Mouse (Mus musculus) spleen, adult 18-20 months (tissue): ENCODE measurements at regions not wholly inside any gene's neighbourhood (a gene's known extent, or its start where the extent isn't known, plus 50 kb on each side); places are given as distances from the start of the nearest gene placed in this dataset.

Source experiments
- DNase-seq, 2 experiments: peaks; one replicate each; pipeline ENCODE4 v3.0.0; 2022; ENCODE audit warnings: mixed read lengths in 2 of 2

DNA sequence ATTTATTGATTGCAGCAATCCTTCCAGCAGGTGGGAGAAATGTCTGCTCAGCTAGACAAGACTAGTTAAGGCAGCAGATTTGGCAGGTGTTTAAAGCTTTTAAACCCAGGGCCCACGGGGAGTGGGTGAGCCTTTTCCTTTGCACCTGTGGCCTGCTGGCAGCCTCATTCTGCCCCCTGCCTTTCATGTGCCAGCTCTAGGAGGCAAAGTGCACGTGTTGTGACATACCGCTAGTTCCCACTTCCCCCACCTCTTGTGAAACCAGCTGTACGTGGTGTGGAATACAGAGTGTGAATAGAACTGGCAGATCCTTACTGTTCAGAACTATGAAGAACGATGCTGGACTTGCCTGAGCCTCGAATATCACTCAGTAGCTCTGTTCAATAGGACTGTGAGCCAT, 292.6 kb upstream of the Mmadhc start:
- DNase-seq: no peak

DNA sequence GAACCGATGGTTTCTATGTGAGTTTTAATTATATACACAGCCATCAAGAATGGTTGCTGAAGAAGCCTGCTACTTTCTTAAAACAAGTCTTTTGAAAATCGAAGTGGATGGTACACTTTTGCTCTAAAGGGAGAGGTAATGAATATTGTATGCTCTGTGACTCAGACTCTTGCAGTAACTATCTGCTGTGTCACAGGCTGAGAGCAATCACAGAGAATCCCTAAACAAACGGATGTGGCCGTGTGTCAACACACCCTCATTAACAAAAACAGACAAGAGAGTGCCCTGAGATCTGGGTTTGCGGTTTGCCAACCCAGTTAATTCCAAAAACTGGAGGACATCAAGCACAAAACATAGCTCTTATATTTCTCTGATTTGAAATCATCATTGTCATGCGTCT, 292.1 kb upstream of the Mmadhc start:
- no peak for DNase-seq

DNA sequence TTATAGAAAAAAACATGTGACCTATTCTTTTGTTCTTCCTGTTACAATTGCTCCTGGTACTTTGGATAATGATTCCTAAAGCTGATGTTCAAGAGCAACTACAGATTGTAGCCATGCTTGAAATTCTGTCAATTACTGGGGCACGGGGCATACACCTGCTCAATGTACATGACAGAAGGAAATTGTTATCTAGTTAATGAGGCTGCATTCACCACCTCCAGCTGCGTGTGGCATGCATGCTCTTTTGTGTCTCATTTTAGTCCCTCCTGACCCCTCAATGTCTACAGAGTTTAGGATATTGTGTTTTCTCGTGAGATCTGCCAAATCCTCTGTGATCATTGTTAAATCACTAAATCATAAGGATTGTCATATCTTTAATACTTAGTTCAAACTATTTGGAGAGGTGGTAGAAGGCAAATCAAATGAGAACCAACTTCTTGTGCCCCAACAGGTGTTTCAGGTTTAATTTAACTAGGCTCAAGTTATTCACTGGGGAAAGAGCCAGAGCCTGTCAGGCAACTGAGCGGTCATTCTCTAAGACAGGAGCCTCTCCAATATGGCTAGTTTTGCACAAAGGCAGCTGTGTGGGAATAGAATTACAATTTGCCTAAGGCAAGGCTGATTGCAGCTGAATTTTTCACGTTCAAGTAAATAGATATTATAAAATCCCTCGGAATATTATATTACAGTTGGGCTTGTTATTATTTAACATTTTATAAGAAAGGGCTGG, 289.9 kb upstream of the Mmadhc start:
- no peak for DNase-seq

DNA sequence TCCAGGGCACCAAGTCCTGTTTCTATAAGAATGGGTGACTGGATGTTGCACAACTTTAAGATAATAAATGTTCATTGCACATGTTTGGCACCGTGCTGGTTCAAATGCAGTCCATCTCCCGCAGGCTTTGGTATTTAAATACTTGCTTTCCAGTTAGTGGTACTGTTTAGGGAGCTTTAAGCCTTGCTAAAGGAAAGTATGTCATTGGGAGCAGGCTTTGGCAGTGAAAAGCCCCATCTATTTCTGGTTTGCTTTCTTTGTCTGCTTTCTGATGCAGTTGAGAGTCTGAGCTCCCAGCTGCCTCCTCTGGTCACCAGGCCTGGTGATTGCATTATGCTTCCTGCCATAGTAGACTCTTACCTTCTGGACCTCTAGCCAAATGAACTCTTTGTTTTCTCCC, 283.0 kb upstream of the Mmadhc start:
- DNase-seq: no peak

DNA sequence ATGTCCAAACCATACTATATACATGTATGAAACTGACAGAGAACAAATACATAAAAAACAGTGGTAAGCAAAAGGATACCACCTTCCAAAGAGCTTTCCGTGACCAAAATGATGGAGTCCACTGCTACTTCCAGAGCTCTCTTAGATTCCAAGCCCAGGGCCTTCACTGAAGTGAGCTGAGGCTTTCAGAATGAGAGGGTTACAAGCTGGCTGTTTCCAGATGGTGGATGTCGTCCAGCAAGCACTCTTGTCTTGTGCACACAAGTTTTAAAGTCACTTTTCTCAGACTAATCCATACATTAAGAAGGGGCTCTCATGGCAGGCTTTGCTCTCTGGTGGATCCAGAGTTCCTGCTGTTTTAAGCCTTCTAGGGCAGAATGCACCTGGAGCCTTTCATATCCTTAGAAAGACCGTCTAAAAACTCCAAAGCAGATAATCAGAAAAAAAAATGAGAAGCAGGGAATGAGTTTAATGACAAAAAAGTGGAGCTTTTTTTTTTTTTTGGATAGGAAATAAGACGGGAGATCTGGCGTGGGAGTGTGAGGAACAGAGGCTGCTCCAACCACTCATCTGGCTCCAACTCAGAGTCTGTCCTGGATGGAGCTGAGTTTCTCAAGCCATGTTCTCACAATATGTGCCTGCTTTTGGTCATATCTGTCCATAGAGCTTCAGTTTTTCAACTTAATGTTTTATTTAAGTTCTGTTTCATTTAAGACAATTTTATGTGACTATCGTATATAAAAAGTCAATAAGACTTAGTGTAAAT, 281.9 kb upstream of the Mmadhc start:
- DNase-seq: no peak

DNA sequence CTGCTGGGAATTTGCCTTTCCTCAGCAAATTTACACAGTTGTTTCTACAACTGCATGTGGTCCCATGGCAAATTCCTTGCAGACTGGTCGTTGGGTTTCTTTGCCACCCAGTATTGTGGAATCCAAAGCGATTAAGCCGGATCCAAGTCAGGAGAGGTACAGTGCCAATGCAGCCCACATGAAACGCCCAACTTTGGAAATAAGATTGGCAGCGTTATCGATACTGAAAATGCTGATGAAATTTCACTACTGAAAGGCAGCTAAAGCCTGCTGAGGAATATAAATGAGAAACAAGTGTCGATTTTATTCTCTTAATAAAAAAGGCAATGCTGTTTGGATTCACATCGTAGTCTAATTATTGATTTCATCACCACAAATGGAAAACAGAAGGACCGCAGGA, 281.1 kb upstream of the Mmadhc start:
- no peak for DNase-seq

DNA sequence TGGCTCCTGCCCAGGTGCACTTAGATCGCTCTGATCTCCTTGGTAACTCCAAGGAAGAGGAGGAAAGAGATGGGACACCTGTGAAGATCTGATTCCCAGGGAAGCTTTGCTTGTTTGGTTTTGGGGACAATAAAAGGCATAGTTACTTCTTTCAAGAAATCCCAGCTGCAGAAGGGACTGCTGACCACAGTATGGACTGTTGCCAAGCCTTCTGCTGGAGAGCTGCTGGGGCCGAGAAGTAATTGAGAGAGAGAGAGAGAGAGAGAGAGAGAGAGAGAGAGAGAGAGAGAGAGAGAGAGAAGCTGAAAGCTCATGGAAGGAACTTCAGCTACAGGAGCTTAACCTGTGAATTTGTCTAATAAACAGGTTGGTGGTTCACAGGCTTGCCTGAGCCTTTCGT, 276.9 kb upstream of the Mmadhc start:
- DNase-seq: no peak

DNA sequence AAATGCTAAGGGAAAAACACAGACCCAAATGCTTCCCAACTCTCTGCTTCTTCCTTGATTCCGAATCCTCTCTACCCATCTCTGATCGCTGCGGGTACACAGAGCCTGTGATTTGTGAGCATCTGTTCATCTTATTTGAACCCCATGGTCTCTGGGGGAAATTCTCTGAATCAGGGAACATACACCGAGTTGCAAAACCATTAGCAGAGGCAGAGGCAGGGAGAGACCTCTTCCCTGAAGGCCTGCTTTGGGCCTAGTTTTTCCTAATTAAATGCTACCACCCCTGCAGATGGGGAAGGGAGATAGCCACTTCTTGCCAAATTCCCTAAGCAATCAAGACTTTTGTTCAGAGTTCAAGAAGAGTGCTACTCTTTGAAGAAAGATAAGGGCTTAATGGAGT, 274.4 kb upstream of the Mmadhc start:
- no peak for DNase-seq

DNA sequence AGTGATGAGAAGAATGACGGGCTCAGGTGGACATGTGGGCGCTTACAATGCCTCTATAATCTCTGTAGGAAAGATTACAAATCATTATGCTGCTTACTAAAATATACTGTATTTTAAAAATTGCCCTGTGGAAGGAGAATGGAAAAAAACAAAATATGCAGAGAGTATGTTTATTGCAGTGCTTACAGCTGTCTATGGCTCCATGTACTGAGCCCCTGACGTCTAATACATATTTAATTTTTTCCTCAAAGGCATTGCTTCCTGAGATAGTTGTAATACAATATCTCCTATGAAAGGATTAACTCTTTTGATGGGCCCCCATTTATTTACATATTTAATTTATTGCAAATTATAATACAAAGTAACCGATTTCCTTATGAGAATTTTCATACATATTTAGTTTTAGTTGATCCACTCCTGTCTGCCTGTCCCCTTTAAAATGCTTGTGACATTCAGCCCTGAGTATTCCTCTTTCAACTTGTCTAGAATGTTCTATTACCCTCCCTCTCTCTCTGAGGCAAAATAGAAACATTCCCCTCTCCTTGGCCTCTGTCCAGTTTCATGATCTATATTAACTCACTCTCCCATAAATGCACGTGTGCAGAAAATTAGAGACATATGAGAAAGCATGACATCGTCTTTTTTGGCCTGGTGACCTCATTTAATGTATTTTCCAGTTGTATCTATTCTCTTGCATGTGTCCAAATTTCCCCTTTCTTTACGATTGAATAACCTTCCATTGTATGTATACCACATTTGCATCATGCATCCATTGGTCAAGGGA, 273.1 kb upstream of the Mmadhc start:
- no peak for DNase-seq

DNA sequence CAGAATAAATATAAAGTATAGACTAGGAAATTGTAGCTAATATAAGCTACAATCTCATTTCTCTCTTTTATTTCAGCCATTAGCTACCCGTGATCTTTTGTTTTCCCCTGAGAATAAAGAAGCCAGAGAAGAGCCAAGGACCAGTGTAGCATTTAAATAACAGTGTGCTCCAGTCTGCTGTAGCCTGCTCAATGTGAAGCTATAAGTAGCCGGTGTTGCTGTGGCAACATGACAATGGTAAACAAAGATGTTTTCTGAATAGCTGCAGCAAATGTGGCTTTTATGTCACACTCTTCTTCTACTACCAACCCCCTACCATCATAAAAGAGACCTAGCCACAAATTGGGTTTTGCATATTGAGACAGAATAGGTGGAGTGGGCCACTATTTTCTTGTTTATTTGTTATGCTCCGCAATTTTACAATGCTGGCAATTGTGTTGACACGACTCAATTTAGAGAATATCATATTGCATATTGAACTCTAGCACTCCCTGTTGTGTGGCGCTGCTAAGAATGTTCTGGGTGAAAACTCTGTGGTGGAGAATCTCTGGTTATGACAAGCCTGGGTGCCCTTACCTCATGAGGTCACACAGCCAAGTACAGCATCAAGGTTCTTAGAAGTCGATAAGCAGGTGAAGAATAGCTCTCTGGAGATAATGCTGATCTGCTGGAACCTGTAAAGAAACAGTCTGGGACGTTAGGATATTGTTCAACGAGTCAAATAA, 272.3 kb upstream of the Mmadhc start:
- no peak for DNase-seq

DNA sequence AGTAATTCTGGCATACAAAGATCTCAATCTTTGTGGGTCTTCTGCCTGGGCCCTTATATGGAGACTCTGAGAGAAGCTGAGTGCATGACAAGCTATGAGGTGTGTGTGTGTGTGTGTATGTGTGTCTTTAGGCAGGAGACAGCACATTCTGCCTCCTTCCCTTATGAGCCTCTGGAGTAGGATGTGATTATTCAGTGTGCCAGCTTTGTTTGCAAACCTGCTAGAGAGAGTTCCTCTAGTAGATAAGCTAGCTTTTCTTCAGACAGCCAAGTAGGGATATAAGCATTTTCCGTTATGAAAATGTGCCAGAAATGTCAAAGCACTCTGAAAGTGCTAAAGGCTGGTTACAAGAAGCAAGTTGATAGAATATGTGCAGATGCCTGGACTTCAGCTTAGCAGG, 270.9 kb upstream of the Mmadhc start:
- DNase-seq: no peak

DNA sequence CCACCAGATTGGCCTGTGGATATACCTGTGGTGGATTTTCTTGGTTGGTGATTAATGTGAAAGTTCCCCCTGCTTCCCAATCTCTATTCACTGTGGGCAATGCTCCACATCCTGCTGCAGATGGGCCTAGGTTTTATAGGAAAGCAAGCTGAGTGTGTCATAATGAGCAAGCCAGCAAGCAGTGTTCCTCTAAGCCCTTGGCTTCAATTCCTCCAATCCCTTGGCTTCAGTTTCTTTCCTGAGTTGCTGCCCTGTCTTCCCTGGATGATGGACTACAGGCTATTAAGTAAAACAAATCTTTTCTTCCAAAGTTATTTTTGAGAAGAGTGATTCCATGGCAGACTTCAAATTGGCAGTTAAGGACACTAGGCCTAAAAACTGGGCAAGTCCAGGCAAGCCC, 257.4 kb upstream of the Mmadhc start:
- DNase-seq: no peak

DNA sequence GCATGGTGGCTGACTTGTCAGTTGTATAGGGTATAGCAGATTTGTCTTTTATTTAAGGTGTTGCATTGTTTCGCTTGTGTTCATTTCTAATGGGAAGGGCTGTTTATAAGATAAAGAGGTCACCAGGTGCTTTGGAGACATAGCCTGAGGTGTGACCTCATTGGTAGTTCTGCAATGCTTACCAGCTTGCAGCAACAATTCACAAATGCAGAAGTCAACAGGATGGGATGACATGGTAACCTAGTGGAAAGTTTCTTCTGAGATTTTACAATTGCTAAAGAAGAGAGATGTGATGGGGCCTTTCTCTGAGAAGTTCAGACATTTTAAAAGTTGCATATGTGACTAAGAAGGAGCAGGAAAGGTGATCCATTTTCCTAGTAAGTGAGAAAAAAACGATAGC, 255.8 kb upstream of the Mmadhc start:
- no peak for DNase-seq

DNA sequence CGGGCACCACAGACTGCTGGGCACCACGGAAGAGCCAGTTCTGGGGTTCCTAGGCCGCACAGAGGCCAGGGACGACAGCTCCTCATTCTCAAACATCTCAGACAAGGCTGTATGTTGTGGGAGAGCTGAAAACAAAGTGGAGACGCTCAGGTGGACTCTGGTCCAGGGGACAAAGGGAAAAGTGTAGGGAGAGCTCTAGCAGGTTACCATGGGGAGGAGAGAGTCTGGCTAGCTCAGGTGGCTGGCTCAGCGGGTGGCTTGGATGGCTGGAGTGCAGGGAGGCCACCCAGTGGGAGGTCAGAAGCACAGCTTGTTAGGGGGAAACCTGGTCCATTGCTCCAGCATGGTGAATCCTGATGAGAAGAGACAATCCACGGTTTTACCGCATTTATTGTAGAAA, 253.3 kb upstream of the Mmadhc start:
- DNase-seq: no peak

DNA sequence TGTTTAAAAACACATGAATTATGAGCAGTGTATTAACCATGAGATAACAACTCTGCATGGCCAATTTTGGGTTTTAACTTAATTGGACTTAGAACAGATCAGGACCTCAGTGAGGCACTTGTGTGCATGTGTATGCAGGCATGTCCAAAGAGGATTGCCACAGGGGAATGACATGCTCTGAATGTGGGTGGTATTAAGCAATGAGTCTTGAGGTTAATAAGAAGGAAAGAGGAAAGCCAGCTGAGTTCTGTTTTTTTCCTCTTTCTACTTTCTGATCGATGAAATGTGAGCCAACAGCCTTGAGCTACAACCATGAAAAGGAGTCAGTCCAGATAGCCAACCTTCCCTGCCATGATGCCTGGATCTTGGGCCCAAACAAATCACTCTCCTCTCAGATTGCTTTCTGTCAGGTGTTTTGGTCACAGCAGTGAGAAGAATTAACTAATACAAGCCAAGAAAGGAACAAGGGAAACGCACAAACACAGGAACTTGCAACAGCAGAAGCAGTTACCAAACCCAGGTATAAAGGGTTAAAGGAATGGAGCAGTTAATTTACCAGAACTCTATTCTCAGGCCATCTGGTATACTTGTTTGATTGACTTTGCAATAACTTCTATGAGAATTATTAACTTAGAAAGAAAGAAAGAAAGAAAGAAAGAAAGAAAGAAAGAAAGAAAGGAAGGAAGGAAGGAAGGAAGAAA, 243.3 kb upstream of the Mmadhc start:
- DNase-seq: no peak

DNA sequence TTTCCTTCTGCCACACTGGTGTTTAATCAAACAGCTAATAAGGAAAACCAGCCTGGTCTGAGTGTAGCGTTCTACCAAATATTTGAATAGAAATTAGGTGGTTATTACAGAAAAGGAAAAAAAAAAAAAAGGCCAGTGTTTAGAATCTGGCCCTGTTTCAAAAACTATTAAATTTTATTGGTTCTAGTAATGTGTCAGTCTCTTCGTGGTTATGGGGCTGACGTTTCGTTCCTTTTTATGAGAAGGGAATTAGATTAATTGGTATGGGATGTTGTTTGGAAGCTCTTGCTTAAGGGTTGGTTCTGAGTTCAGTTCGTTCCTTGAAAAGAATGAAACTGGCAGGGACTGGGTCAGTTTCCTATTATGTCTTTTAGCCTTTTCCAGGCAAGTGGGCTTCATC, 241.5 kb upstream of the Mmadhc start:
- no peak for DNase-seq

DNA sequence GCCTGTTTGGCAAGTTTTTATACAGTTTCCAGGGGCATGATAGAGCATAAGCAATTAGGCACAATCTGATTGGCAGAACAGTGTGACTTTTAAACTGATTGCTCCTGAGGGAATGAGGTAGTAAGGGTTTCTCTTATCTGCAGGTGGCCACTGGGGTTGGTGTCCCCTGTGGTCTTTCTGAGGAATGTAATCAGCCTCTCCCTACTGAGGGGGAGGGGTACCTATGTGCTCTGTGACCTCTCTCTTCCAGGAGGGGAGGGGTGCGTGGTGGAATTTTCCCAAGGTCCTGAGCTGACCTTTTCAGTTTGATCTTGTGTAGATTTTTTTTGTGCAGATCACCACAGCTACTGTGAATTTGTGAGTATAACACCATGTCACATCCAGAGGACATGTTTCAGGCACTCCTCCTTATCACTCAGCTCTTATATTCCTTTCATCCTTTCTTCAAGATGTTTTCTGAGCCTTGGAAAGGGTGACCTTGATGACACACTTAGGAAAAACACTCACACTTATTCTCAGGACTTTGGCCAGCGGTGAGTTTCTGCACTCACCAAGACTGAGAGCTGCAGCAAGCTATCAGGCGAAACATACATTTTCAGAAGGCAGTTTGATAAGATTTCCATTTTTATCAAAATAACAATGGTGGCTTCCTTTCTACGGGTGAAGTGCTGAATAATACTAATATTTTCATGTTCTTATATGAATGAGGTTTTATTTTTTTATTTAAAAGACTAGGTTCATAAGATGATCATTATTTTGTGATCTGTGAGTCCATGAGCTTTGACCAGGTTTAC, 238.7 kb upstream of the Mmadhc start:
- no peak for DNase-seq

DNA sequence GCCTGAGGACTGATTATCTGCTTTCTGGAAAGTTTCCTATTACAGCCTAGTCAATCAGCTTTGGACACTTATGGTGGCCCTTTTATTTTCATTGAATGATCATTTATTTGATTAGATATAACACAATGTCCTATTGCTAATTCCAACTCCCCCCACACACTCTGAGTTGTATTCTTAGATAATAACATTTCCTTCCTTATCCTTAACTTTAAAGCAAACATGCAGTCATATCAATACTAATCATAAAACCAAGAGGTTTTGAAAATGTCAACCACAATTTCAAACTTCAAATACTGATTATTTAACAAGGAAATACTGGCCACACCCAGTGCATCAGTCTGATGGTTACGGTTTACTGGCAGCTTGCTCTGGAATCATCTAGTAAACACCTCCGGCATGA, 237.1 kb upstream of the Mmadhc start:
- DNase-seq: no peak

DNA sequence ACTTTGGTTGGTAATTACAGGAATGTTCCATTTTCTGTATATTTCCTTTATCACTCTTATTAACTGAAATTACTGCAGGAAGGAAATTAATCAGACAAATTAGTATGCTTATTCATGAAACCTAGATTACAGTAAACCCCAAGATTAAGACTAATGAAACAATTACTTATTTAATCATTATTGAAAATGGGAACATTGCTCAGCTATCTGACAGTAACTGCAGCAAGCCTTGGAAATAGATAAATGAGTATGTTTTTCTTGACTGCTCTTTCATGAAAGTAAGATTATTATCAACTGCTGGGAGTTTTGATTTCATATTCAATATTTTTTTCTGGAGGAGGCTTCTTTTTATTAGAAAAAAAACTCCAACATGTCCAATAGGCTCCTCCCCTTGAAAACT, 230.8 kb upstream of the Mmadhc start:
- DNase-seq: no peak

DNA sequence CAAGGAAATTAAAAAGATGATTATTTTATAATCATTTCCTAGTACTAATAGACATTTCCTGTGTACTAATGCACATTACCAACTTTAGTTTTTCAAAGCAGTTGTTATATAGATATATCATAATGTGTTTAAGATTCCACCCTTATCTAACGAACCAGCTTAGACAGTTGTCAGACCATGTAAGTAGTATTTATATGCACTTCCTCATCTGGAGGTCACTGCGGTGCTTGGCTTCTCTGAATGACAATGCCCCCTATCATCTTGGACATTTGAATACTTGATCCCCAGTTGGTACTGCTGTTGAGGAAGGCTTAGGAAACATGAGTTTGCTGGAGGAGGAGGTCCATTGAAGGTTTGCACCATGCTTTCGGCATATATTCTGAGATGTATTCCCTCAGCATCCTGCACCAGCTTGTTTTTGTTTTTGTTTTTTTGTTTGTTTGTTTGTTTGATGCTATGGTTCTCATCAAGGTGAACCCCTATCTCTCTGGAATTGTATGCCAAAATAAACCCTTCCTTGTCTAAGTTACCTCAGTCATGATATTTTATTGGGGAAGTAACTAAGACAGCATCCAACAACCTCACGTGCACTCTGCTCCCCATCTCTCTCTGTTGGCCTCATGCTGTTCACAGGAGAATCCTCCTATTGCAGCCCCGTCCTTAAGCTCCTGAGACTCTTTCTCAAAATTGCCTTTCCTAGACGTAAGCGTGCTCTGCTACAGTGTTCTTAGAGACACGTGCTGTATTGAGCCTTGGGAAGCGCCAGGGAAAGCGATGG, 228.4 kb upstream of the Mmadhc start:
- DNase-seq: no peak

DNA sequence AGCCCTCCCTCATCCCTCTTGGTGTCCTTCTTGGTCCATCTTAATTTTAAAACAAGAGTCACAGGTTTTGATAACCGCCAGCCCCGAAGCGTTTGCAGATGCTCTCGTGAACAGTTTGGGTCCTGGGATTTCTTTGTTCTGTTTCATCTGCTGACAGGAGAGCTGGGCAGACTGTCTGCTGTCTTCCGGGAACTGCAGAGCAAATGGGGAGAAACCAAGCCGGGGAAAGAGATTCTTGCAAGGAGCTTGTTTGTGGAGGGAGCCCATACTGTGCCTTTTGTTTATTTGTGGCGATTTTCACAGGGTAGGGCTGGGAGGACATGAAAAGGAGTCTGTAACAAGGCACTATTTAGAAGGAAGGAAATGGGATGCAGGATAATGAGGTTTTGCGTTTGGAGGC, 223.6 kb upstream of the Mmadhc start:
- no peak for DNase-seq
